Mouse (Mus musculus) limb, embryonic 15.5 days (tissue): ENCODE results near the gene Pdk2. TPM values are rescaled to one million over a fixed set of nuclear protein-coding genes. Genes with fewer than 3 reads are reported as not detected.

Experiments used
- ATAC-seq: fragments of 200-750 bp; cut with Nextera tagmentation; 2 replicates; pipeline ENCODE4 v1.8.0; 2017; ENCODE audit warnings: low read depth, moderate TSS enrichment; ENCODE audit not compliant: insufficient number of reproducible peaks, low FRiP score, low TSS enrichment
- H3K27ac ChIP-seq: fragments of 300-500 bp; sonication (generic); 2 replicates; pipeline ENCODE4 v1.5.1; 2015; ENCODE audit warnings: moderate library complexity, mild to moderate bottlenecking, inconsistent platforms
- H3K27me3 ChIP-seq: fragments of 300-500 bp; sonication (generic); 2 replicates; pipeline ENCODE4 v1.6.1; 2015; ENCODE audit warnings: inconsistent platforms
- H3K36me3 ChIP-seq: fragments of 300-500 bp; sonication (generic); 2 replicates; pipeline ENCODE4 v1.6.1; 2015; ENCODE audit warnings: inconsistent platforms
- H3K4me1 ChIP-seq: fragments of 300-500 bp; sonication (generic); 2 replicates; pipeline ENCODE4 v1.6.1; 2015; ENCODE audit warnings: inconsistent platforms
- H3K4me2 ChIP-seq: fragments of 300-500 bp; sonication (generic); 2 replicates; pipeline ENCODE4 v1.6.1; 2015; ENCODE audit warnings: mild to moderate bottlenecking, inconsistent platforms
- H3K4me3 ChIP-seq: fragments of 300-500 bp; sonication (generic); 2 replicates; pipeline ENCODE4 v1.5.1; 2015; ENCODE audit warnings: mild to moderate bottlenecking, inconsistent platforms
- H3K9ac ChIP-seq: fragments of 300-500 bp; sonication (generic); 2 replicates; pipeline ENCODE4 v1.6.1; 2015; ENCODE audit warnings: inconsistent platforms
- H3K9me3 ChIP-seq: fragments of 300-500 bp; sonication (generic); 2 replicates; pipeline ENCODE4 v1.6.1; 2016; ENCODE audit warnings: inconsistent platforms
- WGBS: fragments of 180-500 bp; shearing (Covaris S2); methylation state at CpG from one replicate; pipeline ENCODE4 v1.1.7; 2015; 5-methylcytosine and 5-hydroxymethylcytosine counted together
- polyA plus RNA-seq: library from polyadenylated mRNA; unstranded; fragments of >200 nt; fragmentation: Nextera tagmentation; extraction: Ambion mirVana; gene quantifications from 2 replicates; pipeline ENCODE4 v1.2.1, GENCODE M21; 2015

Pdk2 gene
- polyA plus RNA-seq, 1 experiment from 2014 or later: 33.4 TPM

GRCm38 (mm10) chr11:95038156-95038817, 2.9 kb downstream of the Pdk2 start:
- Histone ChIP-seq H3K27ac (no peak overlapping the region), H3K4me2 (no peak overlapping the region), H3K36me3 (peaks cover 37% of the 10 kb centered on the region), H3K9me3 (no peaks in the 10 kb centered on the region), H3K4me1 (peaks cover 27% of the 10 kb centered on the region), H3K4me3 (no peak overlapping the region), H3K27me3 (no peaks in the 10 kb centered on the region), H3K9ac (no peak overlapping the region)
- 79% methylated on average over 14 of the region's 14 CpGs for whole genome bisulfite sequencing
- ATAC-seq: no peak

GRCm38 (mm10) chr11:95037306-95037705, 3.8 kb downstream of the Pdk2 start:
- ATAC-seq: no peak
- WGBS: 61% methylated on average over 6 of the region's 6 CpGs
- H3K9me3 ChIP-seq: no peaks in the 10 kb centered on the region

GRCm38 (mm10) chr11:95036521-95036920, 4.6 kb downstream of the Pdk2 start:
- Histone ChIP-seq H3K36me3 (peaks cover 40% of the 10 kb centered on the region), H3K9me3 (no peaks in the 10 kb centered on the region), H3K4me3 (no peak overlapping the region), H3K27ac (no peak overlapping the region), H3K9ac (no peak overlapping the region), H3K4me2 (no peak overlapping the region), H3K27me3 (no peaks in the 10 kb centered on the region), H3K4me1 (peaks cover 16% of the 10 kb centered on the region)
- no peak for ATAC-seq
- 96% methylated on average over 5 of the region's 5 CpGs for WGBS

More at GRCm38 (mm10) chr11:95037306-95037705, 3.8 kb downstream of the Pdk2 start:
- Histone ChIP-seq H3K4me2 (no peak overlapping the region), H3K4me1 (peaks cover 24% of the 10 kb centered on the region), H3K27me3 (no peaks in the 10 kb centered on the region), H3K4me3 (no peak overlapping the region), H3K27ac (no peak overlapping the region), H3K9ac (no peak overlapping the region), H3K36me3 (peaks cover 37% of the 10 kb centered on the region)

- Histone ChIP-seq H3K4me3 (no peak overlapping the region), H3K27me3 (no peaks in the 10 kb centered on the region), H3K9ac (no peak overlapping the region), H3K27ac (no peak overlapping the region), H3K36me3 (peaks cover 41% of the 10 kb centered on the region), H3K9me3 (no peaks in the 10 kb centered on the region), H3K4me2 (no peak overlapping the region), H3K4me1 (peaks cover 7% of the 10 kb centered on the region; the same call in 1 of the 2 replicates)
- WGBS: 54% methylated on average over 10 of the region's 10 CpGs
- ATAC-seq: no peak
Observed at GRCm38 (mm10) chr11:95034902-95035301, 6.3 kb downstream of the Pdk2 start.

- Histone ChIP-seq H3K36me3 (peaks cover 42% of the 10 kb centered on the region), H3K9ac (no peak overlapping the region), H3K4me2 (no peak overlapping the region), H3K27me3 (no peaks in the 10 kb centered on the region), H3K27ac (no peak overlapping the region), H3K4me1 (peaks cover 5% of the 10 kb centered on the region; the same call in 1 of the 2 replicates), H3K9me3 (no peaks in the 10 kb centered on the region), H3K4me3 (no peak overlapping the region)
- WGBS: 76% methylated on average over 14 of the region's 14 CpGs
- no peak for ATAC-seq
Observed at GRCm38 (mm10) chr11:95033617-95034016, 7.5 kb downstream of the Pdk2 start.

- Histone ChIP-seq H3K36me3 (peaks cover 36% of the 10 kb centered on the region), H3K27me3 (no peaks in the 10 kb centered on the region)
Observed at GRCm38 (mm10) chr11:95032945-95033344, 8.2 kb downstream of the Pdk2 start.

GRCm38 (mm10) chr11:95027850-95028470, 13.2 kb downstream of the Pdk2 start:
- Histone ChIP-seq H3K9ac (no peak overlapping the region), H3K9me3 (no peaks in the 10 kb centered on the region), H3K4me1 (peaks cover 3% of the 10 kb centered on the region; the same call in 1 of the 2 replicates), H3K4me2 (no peak overlapping the region), H3K27me3 (no peaks in the 10 kb centered on the region), H3K4me3 (no peak overlapping the region), H3K27ac (no peak overlapping the region), H3K36me3 (peaks cover 44% of the 10 kb centered on the region)
- no peak for ATAC-seq
- WGBS: 28% methylated on average over 13 of the region's 13 CpGs

More at GRCm38 (mm10) chr11:95032945-95033344, 8.2 kb downstream of the Pdk2 start:
- Histone ChIP-seq H3K9me3 (no peaks in the 10 kb centered on the region), H3K27ac (no peak overlapping the region), H3K4me3 (no peak overlapping the region), H3K9ac (no peak overlapping the region), H3K4me2 (no peak overlapping the region), H3K4me1 (peaks cover 5% of the 10 kb centered on the region; the same call in 1 of the 2 replicates)
- no peak for ATAC-seq
- 14% methylated on average over 6 of the region's 6 CpGs for WGBS

- peaks cover 55% of the 10 kb centered on the region for H3K36me3 ChIP-seq
- no peak overlapping the region for H3K27ac ChIP-seq
- no peak overlapping the region for H3K4me2 ChIP-seq
- H3K27me3 ChIP-seq: no peaks in the 10 kb centered on the region
- ATAC-seq: no peak
- no peaks in the 10 kb centered on the region for H3K9me3 ChIP-seq
- peaks cover 3% of the 10 kb centered on the region; the same call in 1 of the 2 replicates for H3K4me1 ChIP-seq
- H3K4me3 ChIP-seq: no peak overlapping the region
- WGBS: 86% methylated on average over 6 of the region's 6 CpGs
- no peak overlapping the region for H3K9ac ChIP-seq
Observed at GRCm38 (mm10) chr11:95026849-95027248, 14.3 kb downstream of the Pdk2 start.

- Histone ChIP-seq H3K4me3 (no peak overlapping the region), H3K9ac (no peak overlapping the region), H3K27ac (no peak overlapping the region), H3K36me3 (peaks cover 59% of the 10 kb centered on the region), H3K4me1 (peaks cover 3% of the 10 kb centered on the region; the same call in 1 of the 2 replicates), H3K4me2 (no peak overlapping the region), H3K9me3 (no peaks in the 10 kb centered on the region), H3K27me3 (no peaks in the 10 kb centered on the region)
- ATAC-seq: no peak
- 69% methylated on average over 6 of the region's 6 CpGs for WGBS
Observed at GRCm38 (mm10) chr11:95026090-95026542, 15.0 kb downstream of the Pdk2 start.

GRCm38 (mm10) chr11:95025227-95026012, 15.7 kb downstream of the Pdk2 start:
- no peak for ATAC-seq
- Histone ChIP-seq H3K36me3 (peaks cover 66% of the 10 kb centered on the region), H3K4me2 (no peak overlapping the region), H3K9me3 (no peaks in the 10 kb centered on the region), H3K27ac (no peak overlapping the region), H3K4me1 (peaks cover 3% of the 10 kb centered on the region; the same call in 1 of the 2 replicates), H3K9ac (no peak overlapping the region), H3K27me3 (no peaks in the 10 kb centered on the region), H3K4me3 (no peak overlapping the region)
- 88% methylated on average over 11 of the region's 11 CpGs for WGBS

GRCm38 (mm10) chr11:95024439-95025184, 16.5 kb downstream of the Pdk2 start:
- Histone ChIP-seq H3K36me3 (peaks cover 71% of the 10 kb centered on the region), H3K27me3 (no peaks in the 10 kb centered on the region), H3K9me3 (no peaks in the 10 kb centered on the region), H3K27ac (no peak overlapping the region), H3K9ac (no peak overlapping the region), H3K4me2 (no peak overlapping the region), H3K4me3 (no peak overlapping the region), H3K4me1 (peaks cover 3% of the 10 kb centered on the region; the same call in 1 of the 2 replicates)
- ATAC-seq: no peak
- WGBS: 73% methylated on average over 29 of the region's 29 CpGs
